Mouse (Mus musculus) liver, embryonic 13.5 days (tissue): ENCODE measurements around the gene Arl11. TPM values are rescaled to one million over a fixed set of nuclear protein-coding genes. Genes with fewer than 3 reads are reported as not detected.

Experiments
- ATAC-seq: fragments of 200-750 bp; cut with Nextera tagmentation; 2 replicates; pipeline ENCODE4 v1.8.0; 2017; ENCODE audit warnings: low read depth, mild to moderate bottlenecking, moderate number of reproducible peaks, moderate library complexity
- DNase-seq: peaks from one replicate; pipeline ENCODE4 v3.0.0; 2022
- H3K27ac ChIP-seq: fragments of 300-500 bp; sonication (generic); 2 replicates; pipeline ENCODE4 v1.5.1; 2015; ENCODE audit warnings: moderate library complexity, mild to moderate bottlenecking, inconsistent platforms
- H3K27me3 ChIP-seq: fragments of 300-500 bp; sonication (generic); 2 replicates; pipeline ENCODE4 v1.6.1; 2015; ENCODE audit warnings: mild to moderate bottlenecking, inconsistent platforms
- H3K36me3 ChIP-seq: fragments of 300-500 bp; sonication (generic); 2 replicates; pipeline ENCODE4 v1.6.1; 2015; ENCODE audit warnings: mild to moderate bottlenecking, inconsistent platforms
- H3K4me1 ChIP-seq: fragments of 300-500 bp; sonication (generic); replicated peaks from 2 replicates; pipeline ENCODE4 v1.6.1; 2015; ENCODE audit warnings: inconsistent platforms
- H3K4me2 ChIP-seq: fragments of 300-500 bp; sonication (generic); 2 replicates; pipeline ENCODE4 v1.6.1; 2015; ENCODE audit warnings: inconsistent platforms, mild to moderate bottlenecking, moderate library complexity
- H3K4me3 ChIP-seq: fragments of 300-500 bp; sonication (generic); replicated peaks from 2 replicates; pipeline ENCODE4 v1.5.1; 2015; ENCODE audit warnings: mild to moderate bottlenecking, inconsistent platforms
- H3K9ac ChIP-seq: fragments of 300-500 bp; sonication (generic); 2 replicates; pipeline ENCODE4 v1.6.1; 2015; ENCODE audit warnings: mild to moderate bottlenecking, inconsistent platforms
- H3K9me3 ChIP-seq: fragments of 300-500 bp; sonication (generic); replicated peaks from 2 replicates; pipeline ENCODE4 v1.6.1; 2016; ENCODE audit warnings: inconsistent platforms
- WGBS: fragments of 180-500 bp; shearing (Covaris S2); methylation state at CpG from one replicate; pipeline ENCODE4 v1.1.7; 2015; ENCODE audit not compliant: insufficient replicate concordance; 5-methylcytosine and 5-hydroxymethylcytosine counted together
- polyA plus RNA-seq: library from polyadenylated mRNA; unstranded; fragments of >200 nt; fragmentation: Nextera tagmentation; extraction: Ambion mirVana; gene quantifications from 2 replicates; pipeline ENCODE4 v1.2.1, GENCODE M21; 2015

The Arl11 gene
- polyA plus RNA-seq = 1.1 and 1.5 TPM in 2 replicates

DNA sequence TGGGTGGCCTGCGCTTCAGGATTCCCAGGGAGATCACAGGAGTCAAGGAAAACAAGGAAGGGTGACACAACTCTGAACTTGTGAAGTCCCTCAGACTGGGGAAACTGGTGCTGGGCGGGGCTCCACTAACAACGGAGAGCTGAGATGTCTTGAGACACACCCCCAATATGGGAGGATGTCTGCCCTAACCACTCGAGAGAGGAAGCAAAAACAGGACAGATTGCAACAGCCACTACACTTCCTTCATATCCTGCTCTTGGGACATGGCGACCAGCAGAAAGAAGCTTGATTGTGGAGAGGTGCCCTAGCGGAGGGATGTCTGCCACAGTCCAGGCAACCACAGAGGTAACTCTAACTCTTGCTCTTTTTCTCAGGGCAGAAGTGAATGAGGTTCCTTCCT is at the start of gene Arl11:
Arl11 (plus strand) TSS at position 161 of the 400 bp plus-strand sequence.
- ATAC-seq = no peak
- WGBS = 15% methylated on average over 6 of the region's 6 CpGs

GRCm38 (mm10) chr14:61267908-61268475 is 41.6 kb upstream of the Arl11 start:
- DNase-seq = no peak
- no peak for ATAC-seq
- WGBS = 57% methylated on average over 5 of the region's 5 CpGs

More for the DNA sequence above, at the start of gene Arl11:
- peak within 1 kb of the TSS; percentile 26 for H3K4me2 ChIP-seq
- no peak for DNase-seq
- 0 out of 2 replicates have a peak, but pooled peaks cover 14% of the 10 kb centered on the region for H3K4me1 ChIP-seq
- H3K27me3 ChIP-seq = no peaks in the 10 kb centered on the region
- H3K9ac ChIP-seq = no peak within 1 kb of the TSS
- no peaks in the 10 kb centered on the region for H3K36me3 ChIP-seq
- H3K9me3 ChIP-seq = no peaks in the 10 kb centered on the region
- H3K4me3 ChIP-seq = no peak within 1 kb of the TSS
- 0 out of 2 replicates have a peak within 1 kb of the TSS, but pooled peaks have one; percentile 18 for H3K27ac ChIP-seq

GRCm38 (mm10) chr14:61274414-61275198 is 34.9 kb upstream of the Arl11 start:
- peak overlapping the region; percentile 25 for H3K4me3 ChIP-seq

More at GRCm38 (mm10) chr14:61267908-61268475, 41.6 kb upstream of the Arl11 start:
- Histone ChIP-seq H3K27ac (no peak overlapping the region), H3K4me1 (no peaks in the 10 kb centered on the region), H3K36me3 (no peaks in the 10 kb centered on the region), H3K9ac (no peak overlapping the region), H3K27me3 (peaks cover 19% of the 10 kb centered on the region), H3K4me3 (no peak overlapping the region), H3K4me2 (no peak overlapping the region), H3K9me3 (no peaks in the 10 kb centered on the region)

GRCm38 (mm10) chr14:61277285-61277684 is 32.3 kb upstream of the Arl11 start:
- ATAC-seq (no peak), DNase-seq (no peak)
- 13% methylated on average over 1 of the region's 1 CpGs for WGBS
- Histone ChIP-seq H3K36me3 (no peaks in the 10 kb centered on the region), H3K27me3 (peaks cover 39% of the 10 kb centered on the region), H3K27ac (no peak overlapping the region), H3K4me2 (no peak overlapping the region), H3K9me3 (no peaks in the 10 kb centered on the region), H3K4me1 (no peaks in the 10 kb centered on the region), H3K9ac (no peak overlapping the region), H3K4me3 (no peak overlapping the region)

More at GRCm38 (mm10) chr14:61274414-61275198, 34.9 kb upstream of the Arl11 start:
- no peaks in the 10 kb centered on the region for H3K36me3 ChIP-seq
- DNase-seq = no peak
- no peaks in the 10 kb centered on the region for H3K4me1 ChIP-seq
- WGBS = 9% methylated on average over 38 of the region's 38 CpGs
- H3K4me2 ChIP-seq = peak overlapping the region; percentile 29
- peaks cover 51% of the 10 kb centered on the region for H3K27me3 ChIP-seq
- H3K9ac ChIP-seq = no peak overlapping the region
- H3K9me3 ChIP-seq = no peaks in the 10 kb centered on the region
- no peak for ATAC-seq
- no peak overlapping the region for H3K27ac ChIP-seq

- DNase-seq (no peak), ATAC-seq (no peak)
- Histone ChIP-seq H3K27me3 (peaks cover 27% of the 10 kb centered on the region), H3K9ac (no peak overlapping the region), H3K36me3 (no peaks in the 10 kb centered on the region), H3K4me2 (no peak overlapping the region), H3K4me3 (no peak overlapping the region), H3K4me1 (no peaks in the 10 kb centered on the region), H3K27ac (no peak overlapping the region), H3K9me3 (no peaks in the 10 kb centered on the region)
- WGBS = 51% methylated on average over 7 of the region's 7 CpGs
Measured at GRCm38 (mm10) chr14:61278676-61279300, 30.8 kb upstream of the Arl11 start.

DNA sequence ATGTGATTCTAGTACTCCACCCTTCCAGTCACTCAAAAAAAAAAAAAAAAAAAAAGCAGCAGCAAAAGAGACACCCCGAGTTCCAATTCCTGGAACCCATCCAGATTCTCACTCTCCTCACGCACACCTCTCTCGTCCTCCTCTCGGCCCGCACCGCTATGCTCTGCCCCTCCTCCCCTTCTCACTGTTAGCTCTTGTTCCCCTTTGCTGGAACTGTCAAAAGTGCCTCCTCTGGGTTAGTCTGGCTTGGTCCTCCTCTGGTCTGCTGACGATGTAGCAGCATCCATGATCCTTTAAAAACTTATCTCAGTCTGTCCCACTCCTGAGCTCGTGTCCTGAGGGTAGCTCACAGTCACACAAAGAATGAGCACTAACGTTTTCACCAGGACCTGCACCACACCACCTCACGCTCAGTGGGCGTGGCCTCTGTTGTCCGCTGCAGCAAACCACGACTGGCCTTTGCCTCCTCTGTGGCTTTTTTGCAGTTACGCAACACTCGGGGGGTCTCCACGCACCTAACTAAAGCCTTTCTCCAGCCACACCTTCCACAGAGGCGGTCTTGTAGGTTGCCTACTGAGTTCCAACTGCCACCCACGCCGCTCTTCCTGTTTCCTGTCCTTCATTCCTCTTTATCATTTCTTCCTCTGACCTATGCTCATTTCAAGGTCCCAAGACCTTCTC is 20.8 kb upstream of the Arl11 start:
- DNase-seq (no peak), ATAC-seq (no peak)
- Histone ChIP-seq H3K27me3 (no peaks in the 10 kb centered on the region), H3K9me3 (no peaks in the 10 kb centered on the region), H3K4me1 (peaks cover 7% of the 10 kb centered on the region), H3K4me2 (peak overlapping the region; percentile 53), H3K4me3 (peak overlapping the region; percentile 2; the same call in 1 of the 2 replicates), H3K36me3 (no peaks in the 10 kb centered on the region), H3K9ac (no peak overlapping the region), H3K27ac (no peak overlapping the region)
- 20% methylated on average over 19 of the region's 19 CpGs for WGBS

DNA sequence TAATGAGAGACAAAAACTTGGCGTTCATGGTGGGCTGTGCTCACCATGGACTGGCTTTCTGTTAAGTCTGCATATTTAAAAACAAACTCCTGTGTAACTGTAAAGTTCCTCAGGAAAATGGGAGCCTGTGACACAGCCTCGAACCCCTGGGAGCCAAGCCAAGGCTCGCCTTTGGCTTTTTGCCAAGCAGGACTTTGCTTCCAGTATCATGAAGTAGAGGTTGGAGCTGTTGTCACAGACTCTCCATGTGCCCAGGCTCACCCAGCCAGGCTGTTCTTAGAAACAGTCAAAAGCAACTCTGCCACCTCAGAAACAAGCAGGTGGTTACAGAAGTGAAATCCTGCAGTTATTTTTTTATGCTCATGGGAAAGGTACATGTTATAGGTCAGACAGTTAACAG is 18.9 kb upstream of the Arl11 start:
- H3K9ac ChIP-seq = no peak overlapping the region
- peaks cover 7% of the 10 kb centered on the region for H3K4me1 ChIP-seq
- DNase-seq (no peak), ATAC-seq (no peak)
- no peaks in the 10 kb centered on the region for H3K9me3 ChIP-seq
- WGBS = 60% methylated on average over 3 of the region's 3 CpGs
- H3K36me3 ChIP-seq = no peaks in the 10 kb centered on the region
- H3K27ac ChIP-seq = no peak overlapping the region
- no peaks in the 10 kb centered on the region for H3K27me3 ChIP-seq
- no peak overlapping the region for H3K4me3 ChIP-seq
- H3K4me2 ChIP-seq = no peak overlapping the region

DNA sequence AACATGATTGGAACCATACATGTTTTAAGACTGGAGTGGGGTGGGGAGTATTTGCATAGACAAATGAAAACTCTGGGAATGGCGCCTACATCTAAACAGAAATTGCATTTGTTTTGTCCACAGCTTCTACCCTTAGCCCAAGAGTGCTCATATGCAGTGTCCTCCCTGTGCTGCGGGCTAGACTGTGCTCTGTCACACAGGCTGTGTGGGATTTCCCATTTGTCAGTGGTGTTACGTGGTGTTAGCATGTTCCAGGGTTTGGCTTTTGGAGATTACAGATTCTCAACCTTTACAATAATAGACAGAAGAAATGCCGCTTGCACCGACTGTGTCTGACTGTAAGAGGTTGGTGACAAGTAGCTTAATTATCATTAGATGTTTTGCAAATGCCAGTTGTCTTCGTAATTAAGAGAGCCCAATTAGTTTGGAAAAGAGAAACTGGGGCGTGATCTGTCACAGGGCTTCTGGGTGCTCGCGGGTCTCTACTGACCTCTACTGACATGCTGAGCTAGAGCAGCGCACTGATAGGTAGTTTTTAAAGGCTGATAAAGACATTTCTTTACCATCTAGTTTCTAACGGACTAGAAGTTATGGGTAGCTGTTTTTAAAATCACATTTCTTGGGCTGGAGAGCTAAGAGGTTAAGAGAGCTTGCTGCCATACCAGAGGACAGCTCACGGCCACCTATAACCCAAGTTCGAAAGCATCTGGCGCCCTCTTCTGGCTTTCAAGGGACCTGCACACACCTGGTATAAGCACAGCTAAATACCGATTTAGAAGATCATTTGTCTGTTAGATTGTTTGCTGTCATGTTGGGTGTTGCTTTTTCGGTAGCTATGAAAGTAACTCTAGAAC is 15.4 kb upstream of the Arl11 start:
- DNase-seq = peak; percentile 29
- Histone ChIP-seq H3K4me2 (peak overlapping the region; percentile 23), H3K27ac (no peak overlapping the region), H3K4me1 (peaks cover 1% of the 10 kb centered on the region), H3K36me3 (no peaks in the 10 kb centered on the region), H3K9me3 (no peaks in the 10 kb centered on the region), H3K9ac (no peak overlapping the region), H3K27me3 (no peaks in the 10 kb centered on the region), H3K4me3 (0 out of 2 replicates have a peak overlapping the region, but pooled peaks have one; percentile 9)
- WGBS = 42% methylated on average over 16 of the region's 16 CpGs
- no peak for ATAC-seq

DNA sequence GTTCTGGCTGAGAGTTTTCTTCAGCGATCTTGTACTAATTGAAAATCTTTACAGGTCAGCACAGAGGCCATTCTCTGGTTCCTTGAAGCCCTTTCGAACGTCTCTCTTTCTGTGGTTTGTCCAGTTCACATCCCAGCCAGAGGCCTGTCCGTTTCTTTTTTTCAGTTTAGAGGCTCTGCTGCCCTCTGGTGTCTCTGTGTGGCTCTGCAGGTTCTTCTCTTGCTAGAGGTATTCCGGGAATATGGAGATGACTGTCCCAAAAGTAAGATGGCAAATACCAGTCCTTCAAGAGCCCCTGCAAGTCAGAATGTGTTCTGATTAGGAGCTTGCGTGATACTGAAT is 14.8 kb upstream of the Arl11 start:
- H3K4me1 ChIP-seq = no peaks in the 10 kb centered on the region
- H3K9me3 ChIP-seq = no peaks in the 10 kb centered on the region
- DNase-seq = peak; percentile 40
- no peak for ATAC-seq
- no peak overlapping the region for H3K27ac ChIP-seq
- no peaks in the 10 kb centered on the region for H3K27me3 ChIP-seq
- no peaks in the 10 kb centered on the region for H3K36me3 ChIP-seq
- 0 out of 2 replicates have a peak overlapping the region, but pooled peaks have one; percentile 9 for H3K4me3 ChIP-seq
- 8% methylated on average over 6 of the region's 6 CpGs for WGBS
- no peak overlapping the region for H3K9ac ChIP-seq
- peak overlapping the region; percentile 23 for H3K4me2 ChIP-seq

DNA sequence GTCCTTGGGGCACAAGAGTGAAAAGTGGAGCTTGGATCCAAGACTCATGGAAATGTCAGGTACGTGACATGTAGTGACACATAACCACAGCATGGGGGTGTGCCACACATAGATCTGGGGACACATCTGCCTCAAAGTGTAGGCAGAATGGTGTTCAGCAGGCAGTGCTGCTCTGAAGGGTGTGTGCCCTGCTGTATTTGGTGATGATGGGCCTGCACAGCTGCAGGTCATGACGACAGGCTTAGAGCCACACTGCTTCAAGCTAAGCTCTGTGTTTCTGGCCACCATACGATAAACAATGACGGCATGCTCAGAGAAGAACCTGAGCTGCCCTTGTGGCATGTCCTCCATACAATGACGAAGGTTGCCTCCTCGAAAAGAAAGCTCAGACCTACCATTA is 9.7 kb upstream of the Arl11 start:
- DNase-seq = no peak
- no peaks in the 10 kb centered on the region for H3K4me1 ChIP-seq
- H3K27ac ChIP-seq = no peak overlapping the region
- H3K9me3 ChIP-seq = no peaks in the 10 kb centered on the region
- ATAC-seq = no peak
- H3K4me2 ChIP-seq = no peak overlapping the region
- H3K4me3 ChIP-seq = no peak overlapping the region
- H3K36me3 ChIP-seq = no peaks in the 10 kb centered on the region
- H3K9ac ChIP-seq = no peak overlapping the region
- 69% methylated on average over 6 of the region's 6 CpGs for WGBS
- H3K27me3 ChIP-seq = no peaks in the 10 kb centered on the region
